Mouse (Mus musculus): ENCODE measurements around the gene Abi2. TPM values are rescaled to one million over a fixed set of nuclear protein-coding genes. Genes with fewer than 3 reads are reported as not detected.

Abi2 gene
- polyA plus RNA-seq, 1 experiment from 2014 or later = 39.6 TPM

- Histone ChIP-seq H3K9ac (no peak overlapping the region), H3K27ac (no peak overlapping the region), H3K4me2 (no peak overlapping the region), H3K9me3 (replicated peaks) (no peaks in the 10 kb centered on the region), H3K27me3 (no peaks in the 10 kb centered on the region), H3K4me1 (no peaks in the 10 kb centered on the region), H3K4me3 (replicated peaks) (no peak overlapping the region), H3K36me3 (peaks cover 84% of the 10 kb centered on the region)
- WGBS = 69% methylated on average over 5 of the region's 5 CpGs
- ATAC-seq (replicated peaks; ENCODE audit: low FRiP score) = 0 out of 2 replicates have a peak, but pooled peaks have one; percentile 69
Measured at GRCm38 (mm10) chr1:60492404-60492803, 83.0 kb downstream of the Abi2 start.

GRCm38 (mm10) chr1:60493421-60493820 is 84.0 kb downstream of the Abi2 start:
- H3K4me1 ChIP-seq = no peaks in the 10 kb centered on the region
- no peak overlapping the region for H3K4me3 ChIP-seq (replicated peaks)
- no peak overlapping the region for H3K9ac ChIP-seq
- 94% methylated on average over 6 of the region's 6 CpGs for WGBS
- H3K4me2 ChIP-seq = no peak overlapping the region
- no peak for ATAC-seq (replicated peaks; ENCODE audit: low FRiP score)
- no peaks in the 10 kb centered on the region for H3K9me3 ChIP-seq (replicated peaks)
- no peaks in the 10 kb centered on the region for H3K27me3 ChIP-seq
- no peak overlapping the region for H3K27ac ChIP-seq
- peaks cover 84% of the 10 kb centered on the region for H3K36me3 ChIP-seq

DNA sequence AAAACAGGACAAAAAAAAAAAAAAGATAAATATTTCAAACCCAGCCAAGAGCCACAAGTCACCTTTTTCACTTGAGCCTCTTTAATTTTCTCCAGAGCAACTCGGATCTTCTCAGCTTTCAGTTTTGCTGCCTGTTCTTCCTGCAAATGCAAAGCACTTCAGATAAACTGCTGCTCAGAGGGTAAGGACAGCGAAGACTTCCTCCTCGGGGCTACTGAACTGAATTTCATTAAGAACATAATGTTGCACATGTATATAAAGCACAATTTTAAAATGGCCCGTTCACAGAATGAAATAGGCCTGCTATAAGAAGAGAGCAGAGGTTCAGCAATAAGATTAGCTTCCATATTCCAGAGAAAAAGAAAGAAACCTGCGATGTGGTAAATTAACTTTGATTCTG is 94.0 kb downstream of the Abi2 start:
- H3K9me3 ChIP-seq (replicated peaks) = no peaks in the 10 kb centered on the region
- no peak overlapping the region for H3K4me2 ChIP-seq
- H3K4me3 ChIP-seq (replicated peaks) = no peak overlapping the region
- H3K4me1 ChIP-seq = no peaks in the 10 kb centered on the region
- WGBS = 72% methylated on average over 5 of the region's 5 CpGs
- peaks cover 39% of the 10 kb centered on the region for H3K36me3 ChIP-seq
- no peak overlapping the region for H3K9ac ChIP-seq
- no peak for ATAC-seq (replicated peaks; ENCODE audit: low FRiP score)
- H3K27me3 ChIP-seq = no peaks in the 10 kb centered on the region
- H3K27ac ChIP-seq = 0 out of 2 replicates have a peak overlapping the region, but pooled peaks have one; percentile 32

DNA sequence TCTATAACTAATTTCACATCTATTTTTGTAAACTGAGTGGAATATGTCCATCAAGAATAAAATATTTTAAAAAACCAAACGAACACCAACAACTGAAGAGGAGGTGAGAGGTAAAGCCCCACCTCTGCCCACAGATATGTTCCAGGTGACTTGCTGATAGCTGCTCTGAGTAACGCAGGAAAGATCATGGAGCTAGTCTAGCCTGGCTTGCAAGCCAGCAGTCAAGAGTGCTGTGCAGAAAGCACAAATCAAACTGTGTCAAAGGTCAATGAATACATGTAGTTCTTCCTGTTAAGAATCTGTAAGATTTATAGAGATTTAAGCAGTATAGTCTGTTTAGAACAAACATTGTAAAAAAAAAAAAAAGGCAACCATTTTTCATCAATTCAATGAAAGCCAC is 101.2 kb downstream of the Abi2 start:
- Histone ChIP-seq H3K9ac (no peak overlapping the region), H3K4me3 (replicated peaks) (no peak overlapping the region), H3K9me3 (replicated peaks) (no peaks in the 10 kb centered on the region), H3K4me1 (no peaks in the 10 kb centered on the region), H3K4me2 (no peak overlapping the region), H3K36me3 (peaks cover 23% of the 10 kb centered on the region), H3K27me3 (no peaks in the 10 kb centered on the region), H3K27ac (no peak overlapping the region)
- no peak for ATAC-seq (replicated peaks; ENCODE audit: low FRiP score)
- 43% methylated on average over 2 of the region's 2 CpGs for WGBS

DNA sequence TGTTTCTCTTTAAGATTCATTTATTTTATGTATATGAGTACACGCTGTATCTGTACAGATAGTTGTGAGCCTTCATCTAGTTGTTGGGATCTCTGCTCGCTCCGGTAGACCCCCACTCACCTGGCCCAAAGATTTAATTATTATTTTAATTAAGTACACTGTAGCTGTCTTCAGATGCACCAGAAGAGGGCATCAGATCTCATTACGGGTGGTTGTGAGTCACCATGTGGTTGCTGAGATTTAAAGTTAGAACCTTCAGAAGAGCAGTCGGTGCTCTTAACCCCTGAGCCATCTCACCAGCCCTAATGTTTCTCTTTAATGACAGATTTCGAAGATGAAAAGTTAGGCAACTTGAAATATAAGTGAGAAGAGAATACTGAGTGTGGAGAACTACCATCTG is 120.7 kb downstream of the Abi2 start:
- Histone ChIP-seq H3K36me3 (peaks cover 51% of the 10 kb centered on the region), H3K9me3 (replicated peaks) (no peaks in the 10 kb centered on the region), H3K9ac (no peak overlapping the region), H3K27me3 (no peaks in the 10 kb centered on the region), H3K4me2 (no peak overlapping the region), H3K4me3 (replicated peaks) (no peak overlapping the region), H3K27ac (no peak overlapping the region), H3K4me1 (no peaks in the 10 kb centered on the region)
- no peak for ATAC-seq (replicated peaks; ENCODE audit: low FRiP score)
- WGBS = 89% methylated on average over 6 of the region's 6 CpGs

DNA sequence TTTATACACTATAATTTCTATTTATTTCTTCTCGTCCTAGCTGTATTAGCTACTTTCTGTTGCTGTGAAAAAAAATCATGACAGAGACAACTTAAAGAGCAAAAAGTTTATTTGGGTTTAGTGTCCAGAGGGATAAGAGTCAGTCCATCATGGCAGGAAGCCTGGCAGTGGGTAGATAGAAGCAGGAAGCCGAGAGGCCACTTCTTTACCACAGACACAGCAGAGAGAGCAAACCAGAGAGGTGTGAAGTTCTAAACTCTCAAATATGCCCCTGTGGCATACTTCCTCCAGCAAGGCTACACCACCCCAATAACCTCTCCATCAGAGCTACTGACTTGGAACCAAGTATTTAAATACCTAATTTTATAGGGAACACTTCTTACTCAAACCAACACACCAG is 121.2 kb downstream of the Abi2 start:
- 88% methylated on average over 2 of the region's 2 CpGs for WGBS
- H3K36me3 ChIP-seq = peaks cover 46% of the 10 kb centered on the region
- H3K9ac ChIP-seq = no peak overlapping the region
- ATAC-seq (replicated peaks; ENCODE audit: low FRiP score) = no peak
- H3K27ac ChIP-seq = no peak overlapping the region
- no peak overlapping the region for H3K4me2 ChIP-seq
- H3K4me1 ChIP-seq = no peaks in the 10 kb centered on the region
- H3K9me3 ChIP-seq (replicated peaks) = no peaks in the 10 kb centered on the region
- H3K27me3 ChIP-seq = no peaks in the 10 kb centered on the region
- H3K4me3 ChIP-seq (replicated peaks) = no peak overlapping the region

Other genes starting within 250 kb of the Abi2 start
- gene Nbeal1, start 229.0 kb upstream of the Abi2 start, polyA plus RNA-seq (2015; fragmentation: Nextera tagmentation; extraction: Ambion mirVana) = 7.9 TPM in 2 replicates
- 34.1 and 36.3 TPM in 2 replicates for gene Cyp20a1, start 66.3 kb upstream of the Abi2 start, polyA plus RNA-seq (2015; fragmentation: Nextera tagmentation; extraction: Ambion mirVana)
- gene Raph1, start 157.5 kb downstream of the Abi2 start, polyA plus RNA-seq (2015; fragmentation: Nextera tagmentation; extraction: Ambion mirVana) = 35.1 and 36.4 TPM in 2 replicates

Data from kidney, embryonic 15.5 days (tissue).